Mouse (Mus musculus) layer of hippocampus, postnatal 10 days (tissue): ENCODE data around the gene Cep295nl. TPM values are rescaled to one million over a fixed set of nuclear protein-coding genes. Genes with fewer than 3 reads are reported as not detected.

Experiments used
- total RNA-seq, 2 experiments: library from RNA; stranded (reverse); gene quantifications; 2 replicates each; pipeline ENCODE4 v1.2.3; 2021

Cep295nl gene
- total RNA-seq, 2 experiments from 2014 or later = 1.8 to 2.6 TPM

Other genes with a start within 250 kb of the Cep295nl start
- gene Dnah17, start 211.9 kb downstream of the Cep295nl start, total RNA-seq = under 1 TPM; 0.14 to 0.16 TPM
- gene Cyth1, start 93.9 kb downstream of the Cep295nl start, total RNA-seq = 10 to 100 TPM; 59.3 to 63.5 TPM
- 10 to 100 TPM; 23.2 to 26.7 TPM for gene Usp36, start 52.3 kb downstream of the Cep295nl start, total RNA-seq
- gene Timp2, start 13.2 kb upstream of the Cep295nl start, total RNA-seq = 100 to 1,000 TPM; 255 to 337 TPM
- 10 to 100 TPM in 1 of 2 experiments, 1 to 10 TPM in 1; 9.3 to 10.7 TPM for gene Lgals3bp, start 59.6 kb upstream of the Cep295nl start, total RNA-seq
- 10 to 100 TPM; 37.9 to 39.6 TPM for gene Cant1, start 76.6 kb upstream of the Cep295nl start, total RNA-seq
- 1 to 10 TPM; 4.2 to 4.9 TPM for gene C1qtnf1, start 85.7 kb upstream of the Cep295nl start, total RNA-seq
- gene Engase, start 134.3 kb upstream of the Cep295nl start, total RNA-seq = 10 to 100 TPM; 14.0 to 14.4 TPM